Mouse (Mus musculus) telencephalon, adult 2 months (tissue): ENCODE measurements around the gene H2-Q6.
"Not testable (repeated sequence)": the region's sequence is repeated elsewhere in the genome, so short reads cannot be mapped to it uniquely, and the experiment has no call there.

ENCODE experiments used
- DNase-seq: peaks from one replicate; pipeline ENCODE4 v3.0.0-alpha.2; 2011; ENCODE audit warnings: low read depth, low spot score

Gene H2-Q6

DNA sequence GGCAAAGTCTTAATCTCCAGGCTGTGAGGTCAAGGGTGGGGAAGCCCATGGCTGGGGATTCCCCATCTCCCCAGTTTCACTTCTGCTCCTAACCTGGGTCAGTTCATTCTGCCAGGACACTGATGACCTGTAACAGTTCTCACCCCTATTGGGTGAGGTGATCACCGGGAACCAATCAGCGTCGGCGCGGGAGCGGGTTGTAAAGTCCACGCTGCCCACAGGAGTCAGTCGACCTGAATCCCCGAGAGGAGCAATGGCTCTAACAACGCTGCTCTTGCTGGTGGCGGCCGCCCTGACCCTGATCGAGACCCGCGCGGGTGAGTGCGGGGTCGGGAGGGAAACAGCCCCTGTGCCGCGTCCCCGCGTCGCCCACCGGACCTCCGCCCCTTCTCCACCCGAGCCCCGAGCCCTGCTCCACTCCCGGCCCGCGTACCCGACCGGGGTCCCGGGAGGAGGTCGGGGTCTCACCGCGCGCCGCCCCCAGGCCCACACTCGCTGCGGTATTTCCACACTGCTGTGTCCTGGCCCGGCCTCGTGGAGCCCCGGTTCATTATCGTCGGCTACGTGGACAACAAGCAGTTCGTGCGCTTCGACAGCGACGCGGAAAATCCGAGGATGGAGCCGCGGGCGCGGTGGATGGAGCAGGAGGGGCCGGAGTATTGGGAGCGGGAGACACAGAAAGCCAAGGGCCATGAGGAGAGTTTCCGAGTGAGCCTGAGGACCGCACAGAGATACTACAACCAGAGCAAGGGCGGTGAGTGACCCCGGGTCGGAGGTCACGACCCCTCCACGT, at the start of gene H2-Q6:
Gene H2-Q6, plus strand, starts transcription at position 227 of the 793 bp plus-strand sequence.
- not testable (repeated sequence) for DNase-seq

GRCm38 (mm10) chr17:35379369-35379728, 45.3 kb upstream of the H2-Q6 start, which contains the start of gene H2-Q4:
TSS of gene H2-Q4 (plus strand) at chr17:35379617.
- DNase-seq, result peak; percentile 21

GRCm38 (mm10) chr17:35379729-35380451, 44.8 kb upstream of the H2-Q6 start:
- DNase-seq, result no peak

- DNase-seq, result not testable (repeated sequence)
Observed at GRCm38 (mm10) chr17:35389796-35390195, 34.9 kb upstream of the H2-Q6 start.

- not testable (repeated sequence) for DNase-seq
Observed at GRCm38 (mm10) chr17:35392671-35393070, 32.0 kb upstream of the H2-Q6 start.

DNA sequence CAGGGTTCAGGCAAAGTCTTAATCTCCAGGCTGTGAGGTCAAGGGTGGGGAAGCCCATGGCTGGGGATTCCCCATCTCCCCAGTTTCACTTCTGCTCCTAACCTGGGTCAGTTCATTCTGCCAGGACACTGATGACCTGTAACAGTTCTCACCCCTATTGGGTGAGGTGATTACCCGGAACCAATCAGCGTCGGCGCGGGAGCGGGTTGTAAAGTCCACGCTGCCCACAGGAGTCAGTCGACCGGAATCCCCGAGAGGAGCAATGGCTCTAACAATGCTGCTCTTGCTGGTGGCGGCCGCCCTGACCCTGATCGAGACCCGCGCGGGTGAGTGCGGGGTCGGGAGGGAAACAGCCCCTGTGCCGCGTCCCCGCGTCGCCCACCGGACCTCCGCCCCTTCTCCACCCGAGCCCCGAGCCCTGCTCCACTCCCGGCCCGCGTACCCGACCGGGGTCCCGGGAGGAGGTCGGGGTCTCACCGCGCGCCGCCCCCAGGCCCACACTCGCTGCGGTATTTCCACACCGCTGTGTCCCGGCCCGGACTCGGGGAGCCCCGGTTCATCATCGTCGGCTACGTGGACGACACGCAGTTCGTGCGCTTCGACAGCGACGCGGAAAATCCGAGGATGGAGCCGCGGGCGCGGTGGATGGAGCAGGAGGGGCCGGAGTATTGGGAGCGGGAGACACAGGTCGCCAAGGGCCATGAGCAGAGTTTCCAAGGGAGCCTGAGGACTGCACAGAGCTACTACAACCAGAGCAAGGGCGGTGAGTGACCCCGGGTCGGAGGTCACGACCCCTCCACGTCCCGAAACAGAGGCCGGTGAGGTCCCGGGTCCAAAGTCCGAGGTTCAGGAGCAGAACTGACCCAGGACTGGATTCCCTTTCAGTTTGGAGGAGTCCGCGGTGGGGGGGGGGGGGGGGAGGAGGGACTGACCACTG, 30.5 kb upstream of the H2-Q6 start:
- DNase-seq, result not testable (repeated sequence)

- DNase-seq, result not testable (repeated sequence)
Observed at GRCm38 (mm10) chr17:35396956-35397355, 27.7 kb upstream of the H2-Q6 start.

DNA sequence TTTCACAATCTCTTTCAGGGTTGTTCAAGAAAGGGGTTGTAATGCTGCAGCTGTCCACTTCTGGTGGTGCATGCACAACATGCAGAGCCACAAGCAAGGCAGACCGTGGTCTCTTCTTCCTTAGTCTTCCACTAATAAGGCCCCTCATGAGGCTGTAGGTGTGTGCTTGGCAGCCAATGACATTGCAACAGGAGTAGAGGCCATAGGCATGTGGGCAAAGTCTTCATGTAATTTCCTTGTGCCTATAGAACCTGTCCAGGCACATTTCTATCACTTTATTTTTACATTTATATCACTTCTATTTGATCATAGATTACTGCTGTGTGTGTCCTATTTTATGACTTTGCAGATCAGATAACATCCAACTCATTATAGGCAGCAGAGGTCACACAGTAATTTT, 11.6 kb upstream of the H2-Q6 start:
- not testable (repeated sequence) for DNase-seq

DNA sequence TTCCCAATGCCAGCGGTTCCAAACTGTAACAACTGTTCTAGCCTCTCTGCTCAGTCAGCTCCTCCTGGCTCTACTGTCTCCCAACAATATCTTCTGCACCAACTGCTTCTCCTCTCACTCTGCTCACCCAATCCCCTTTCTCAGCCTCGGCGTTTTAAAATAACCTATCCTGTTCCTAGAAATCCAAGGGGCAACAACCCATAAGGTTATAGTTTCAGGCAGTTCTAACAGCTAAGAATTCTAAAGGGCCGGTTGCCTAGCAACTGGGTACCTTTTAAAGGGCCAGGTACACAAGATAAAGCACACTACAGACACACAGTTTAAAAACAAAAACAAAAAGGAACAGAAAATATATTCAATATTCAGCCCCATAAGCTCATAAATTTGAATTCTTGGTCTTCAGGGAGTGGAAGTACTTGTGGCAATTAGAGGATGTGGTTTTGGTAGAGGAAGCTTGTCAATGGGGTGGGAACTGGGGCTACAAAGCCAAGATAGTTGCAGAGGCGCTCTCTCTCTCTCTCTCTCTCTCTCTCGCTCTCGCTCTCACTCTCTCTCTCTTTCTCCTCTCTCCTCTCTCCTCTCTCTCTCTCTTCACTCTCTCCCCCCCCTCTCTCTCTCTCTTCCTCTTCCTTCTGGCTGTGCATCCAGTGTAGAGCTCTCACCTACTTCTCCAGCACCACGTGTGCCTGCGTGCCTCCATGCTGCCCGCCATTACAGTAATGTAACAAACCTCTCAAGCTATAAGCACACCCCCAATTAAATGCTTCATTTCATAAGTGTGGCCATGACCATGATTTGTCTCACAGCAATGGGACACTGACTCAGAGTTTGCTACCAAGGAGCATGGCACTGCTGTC, 9.1 kb upstream of the H2-Q6 start:
- not testable (repeated sequence) for DNase-seq

DNA sequence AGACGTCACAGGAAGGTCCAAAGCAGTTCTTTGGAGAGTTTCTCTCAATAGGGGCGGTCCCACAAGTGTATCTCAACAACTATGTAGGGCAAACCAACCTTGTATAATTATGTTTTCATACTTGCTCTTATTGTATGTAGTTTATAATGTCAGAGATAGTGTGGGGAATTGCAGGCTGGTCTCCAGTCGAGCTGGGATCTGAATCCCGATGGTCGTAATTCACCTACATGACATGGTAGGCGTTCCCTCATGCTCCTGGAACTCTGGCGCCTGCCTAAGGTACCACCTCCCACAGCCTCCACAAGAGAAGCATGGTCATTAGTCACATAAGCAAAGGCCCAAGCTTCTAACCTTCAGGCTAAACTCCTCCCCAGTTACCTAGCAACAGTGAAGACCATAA, 5.9 kb upstream of the H2-Q6 start:
- no peak for DNase-seq

DNA sequence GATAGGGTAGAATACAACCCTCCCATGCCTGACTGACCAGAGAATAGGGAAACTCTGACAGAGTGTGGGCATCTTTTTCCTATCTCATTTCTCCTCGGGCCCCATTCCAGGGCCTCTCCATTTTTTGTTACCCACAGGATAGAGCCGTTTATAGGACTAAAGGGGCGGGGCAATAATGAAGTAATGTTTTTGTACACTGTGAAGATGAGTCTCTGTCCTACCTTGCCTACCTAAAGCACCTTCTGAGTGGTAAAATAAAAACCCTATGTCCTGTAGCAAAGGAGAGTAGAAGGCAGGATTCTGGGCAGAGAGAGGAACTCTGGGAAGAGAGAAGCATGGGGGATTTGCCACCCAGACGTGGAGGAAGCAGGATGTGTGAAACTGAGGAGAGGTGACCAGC, 5.1 kb upstream of the H2-Q6 start:
- DNase-seq, result not testable (repeated sequence)

GRCm38 (mm10) chr17:35420206-35420810, 4.3 kb upstream of the H2-Q6 start:
- DNase-seq, result not testable (repeated sequence)

DNA sequence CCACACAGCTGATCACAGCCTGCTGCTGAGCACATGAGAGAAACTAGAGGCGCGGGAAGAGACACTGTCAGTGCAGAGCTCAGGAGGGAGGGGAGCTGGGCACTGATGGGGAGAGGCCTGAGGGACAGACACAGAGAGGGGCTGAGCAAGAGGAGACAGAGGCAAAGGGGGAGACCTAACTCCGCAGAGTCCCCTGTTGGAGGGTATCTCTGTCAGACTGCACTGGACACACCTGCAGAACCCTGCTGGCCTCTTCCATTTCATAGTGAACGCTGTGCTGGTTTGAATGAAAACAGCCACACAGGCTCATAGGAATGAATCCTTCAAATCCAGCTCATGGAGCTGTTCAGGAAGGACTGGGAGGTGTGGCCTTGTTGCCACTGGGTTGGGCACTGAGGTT, 3.3 kb upstream of the H2-Q6 start:
- not testable (repeated sequence) for DNase-seq

DNA sequence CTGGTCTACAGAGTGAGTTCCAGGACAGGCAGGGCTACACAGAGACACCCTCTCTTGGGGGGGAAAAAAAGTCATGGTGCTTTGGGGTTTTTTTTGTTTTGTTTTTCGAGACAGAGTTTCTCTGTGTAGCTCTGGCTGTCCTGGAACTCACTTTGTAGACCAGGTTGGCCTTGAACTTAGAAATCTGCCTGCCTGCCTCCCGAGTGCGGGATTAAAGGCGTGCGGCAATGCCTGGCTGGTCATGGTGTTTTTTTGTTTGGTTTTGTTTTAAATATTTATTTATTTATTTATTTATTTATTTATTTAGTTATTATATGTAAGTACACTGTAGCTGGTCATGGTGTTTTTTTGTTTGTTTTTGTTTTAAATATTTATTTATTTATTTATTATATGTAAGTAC, 2.3 kb upstream of the H2-Q6 start:
- DNase-seq, result not testable (repeated sequence)

- DNase-seq, result not testable (repeated sequence)
Observed at GRCm38 (mm10) chr17:35423131-35423810, 1.4 kb upstream of the H2-Q6 start.

GRCm38 (mm10) chr17:35424106-35424505, 544 bp upstream of the H2-Q6 start:
- DNase-seq, result not testable (repeated sequence)

- not testable (repeated sequence) for DNase-seq
Observed at GRCm38 (mm10) chr17:35425474-35425873, 824 bp downstream of the H2-Q6 start.

DNA sequence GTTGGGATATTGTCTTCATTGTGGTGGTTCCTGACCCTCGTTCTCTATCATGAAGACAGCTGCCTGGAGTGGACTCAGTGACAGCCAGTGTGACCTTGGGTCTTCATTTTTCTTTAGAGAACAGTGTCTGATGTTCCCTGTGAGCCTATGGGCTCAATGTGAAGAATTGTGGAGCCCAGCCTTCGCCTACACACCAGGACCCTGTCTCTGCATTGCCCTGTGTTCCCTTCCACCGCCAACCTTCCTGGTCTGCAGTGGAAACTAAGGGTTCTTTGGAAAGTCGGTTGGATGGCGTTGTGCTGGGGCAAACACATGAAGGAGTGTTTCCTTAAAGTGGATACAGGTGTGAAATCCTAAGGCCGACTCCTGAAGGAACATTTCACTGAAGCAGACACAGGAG, 4.2 kb downstream of the H2-Q6 start:
- not testable (repeated sequence) for DNase-seq

DNA sequence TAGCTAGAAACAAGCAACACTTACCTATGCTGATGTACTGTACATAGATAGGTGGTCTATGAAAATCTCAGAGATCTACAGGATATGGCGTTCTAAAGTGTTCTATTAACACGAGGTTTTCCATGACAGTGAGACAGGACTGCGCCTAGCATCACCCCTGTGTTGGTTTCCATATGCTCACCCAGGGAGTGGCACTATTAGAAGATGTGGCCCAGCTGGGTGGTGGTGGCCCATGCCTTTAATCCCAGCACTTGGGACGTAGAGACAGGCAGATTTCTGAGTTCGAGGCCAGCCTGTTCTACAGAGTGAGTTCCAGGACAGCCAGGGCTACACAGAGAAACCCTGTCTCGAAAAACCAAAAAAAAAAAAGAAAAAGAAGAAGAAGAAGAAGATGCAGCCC, 6.0 kb downstream of the H2-Q6 start:
- not testable (repeated sequence) for DNase-seq

- DNase-seq, result not testable (repeated sequence)
Observed at GRCm38 (mm10) chr17:35432167-35432566, 7.5 kb downstream of the H2-Q6 start.
